Mouse (Mus musculus): ENCODE results near the gene Slc37a1. TPM values are rescaled to one million over a fixed set of nuclear protein-coding genes. Genes with fewer than 3 reads are reported as not detected.
A peak's percentile ranks its signal among the peaks of the same experiment; 100 is the strongest.

The Slc37a1 gene
- polyA plus RNA-seq, 1 experiment from 2014 or later = 5.9 TPM

DNA sequence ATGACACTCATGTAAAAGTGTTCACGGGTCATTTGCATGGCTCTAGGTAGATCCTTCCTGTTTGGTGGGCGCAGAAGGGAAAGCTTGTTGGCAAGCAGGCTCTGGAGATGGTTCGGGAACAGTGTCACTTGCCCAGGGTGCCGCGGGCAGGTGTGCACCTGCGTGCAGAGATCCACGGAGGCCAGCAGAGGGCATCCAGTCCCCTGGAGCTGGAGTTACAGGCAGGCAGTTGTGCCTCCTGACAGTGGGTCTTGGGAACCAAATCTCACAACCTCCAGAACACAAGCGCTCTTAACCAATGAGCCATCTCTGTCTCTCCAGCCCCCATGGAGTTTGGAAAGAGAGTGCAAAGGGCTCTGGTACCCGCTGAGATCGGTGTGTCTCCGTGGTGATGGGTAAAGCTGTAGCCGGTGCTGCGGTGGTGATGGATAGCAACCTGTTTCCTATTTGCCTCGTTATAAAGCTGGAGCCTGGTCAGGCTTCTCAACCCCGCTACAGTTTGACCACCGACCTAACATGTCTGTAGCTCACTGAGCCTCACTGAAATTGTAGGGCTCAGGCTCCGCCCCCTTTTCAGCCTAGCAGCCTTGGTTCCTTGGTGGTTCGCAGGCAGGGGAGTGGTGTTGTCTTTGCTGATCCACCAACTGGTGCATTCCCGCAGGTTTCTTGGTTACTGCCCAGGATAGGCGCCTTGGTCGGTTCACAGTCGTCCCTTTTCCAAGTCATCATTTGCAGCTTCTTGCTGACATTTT, 31.1 kb downstream of the Slc37a1 start:
- ATAC-seq (ENCODE audit: insufficient read depth) (no peak), DNase-seq (no peak)
- no peaks in the 10 kb centered on the region for H3K4me1 ChIP-seq (ENCODE audit: insufficient read depth)
- TF ChIP-seq CTCF (IDR thresholded peaks at IDR 0.05; ENCODE audit: low read depth) = peak; percentile 51
- no peaks in the 10 kb centered on the region for H3K36me3 ChIP-seq (ENCODE audit: insufficient read depth)
- no peak overlapping the region for H3K4me3 ChIP-seq (ENCODE audit: low read depth, low read length)
- 42% methylated on average over 22 of the region's 22 CpGs for WGBS
- H3K9ac ChIP-seq = no peak overlapping the region
- H3K27me3 ChIP-seq (ENCODE audit: insufficient read depth, low read length) = no peaks in the 10 kb centered on the region
- no peaks in the 10 kb centered on the region for H3K9me3 ChIP-seq (ENCODE audit: low read depth, low read length)
- H3K4me2 ChIP-seq = no peak overlapping the region
- no peak overlapping the region for H3K27ac ChIP-seq (ENCODE audit: low read depth)

- Histone ChIP-seq H3K27me3 (ENCODE audit: insufficient read depth, low read length) (no peaks in the 10 kb centered on the region), H3K4me1 (ENCODE audit: insufficient read depth) (no peaks in the 10 kb centered on the region), H3K9ac (no peak overlapping the region), H3K4me2 (no peak overlapping the region), H3K4me3 (ENCODE audit: low read depth, low read length) (no peak overlapping the region), H3K27ac (ENCODE audit: low read depth) (no peak overlapping the region), H3K36me3 (ENCODE audit: insufficient read depth) (no peaks in the 10 kb centered on the region), H3K9me3 (ENCODE audit: low read depth, low read length) (no peaks in the 10 kb centered on the region)
- WGBS = 75% methylated on average over 19 of the region's 19 CpGs
- DNase-seq (no peak), ATAC-seq (ENCODE audit: insufficient read depth) (no peak)
- no peak for TF ChIP-seq CTCF (IDR thresholded peaks at IDR 0.05; ENCODE audit: low read depth)
These were observed 32.5 kb downstream of the Slc37a1 start for GRCm38 (mm10) chr17:31318906-31319767.

DNA sequence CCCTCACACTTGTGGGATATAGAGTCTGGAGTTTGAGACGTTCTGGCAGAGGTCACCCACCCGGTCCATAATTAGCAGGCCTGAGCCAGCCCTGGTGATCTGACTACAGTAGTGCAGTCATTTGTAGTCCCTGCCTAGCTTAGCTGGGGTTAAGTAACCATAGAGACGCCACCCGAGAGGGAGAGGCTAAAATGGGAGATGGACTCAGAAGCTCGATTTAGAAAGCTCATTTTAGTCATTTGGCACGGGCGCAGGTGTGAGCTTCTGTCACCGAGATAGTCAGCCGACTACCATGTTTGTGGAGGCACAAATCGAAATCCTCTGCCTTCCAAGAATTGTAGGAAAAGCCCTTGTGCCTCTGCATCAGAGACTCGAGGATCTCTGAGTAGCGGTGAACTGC, 34.8 kb downstream of the Slc37a1 start:
- ATAC-seq (ENCODE audit: insufficient read depth) = no peak
- no peak for DNase-seq
- H3K36me3 ChIP-seq (ENCODE audit: insufficient read depth) = no peaks in the 10 kb centered on the region
- no peaks in the 10 kb centered on the region for H3K9me3 ChIP-seq (ENCODE audit: low read depth, low read length)
- no peak overlapping the region for H3K27ac ChIP-seq (ENCODE audit: low read depth)
- H3K27me3 ChIP-seq (ENCODE audit: insufficient read depth, low read length) = no peaks in the 10 kb centered on the region
- 72% methylated on average over 12 of the region's 12 CpGs for WGBS
- no peak for TF ChIP-seq CTCF (IDR thresholded peaks at IDR 0.05; ENCODE audit: low read depth)
- H3K4me1 ChIP-seq (ENCODE audit: insufficient read depth) = no peaks in the 10 kb centered on the region
- H3K4me3 ChIP-seq (ENCODE audit: low read depth, low read length) = no peak overlapping the region
- no peak overlapping the region for H3K9ac ChIP-seq
- H3K4me2 ChIP-seq = no peak overlapping the region

- H3K4me3 ChIP-seq (ENCODE audit: low read depth, low read length) = no peak overlapping the region
- no peaks in the 10 kb centered on the region for H3K36me3 ChIP-seq (ENCODE audit: insufficient read depth)
- no peak overlapping the region for H3K27ac ChIP-seq (ENCODE audit: low read depth)
- H3K9me3 ChIP-seq (ENCODE audit: low read depth, low read length) = no peaks in the 10 kb centered on the region
- no peak for ATAC-seq (ENCODE audit: insufficient read depth)
- no peaks in the 10 kb centered on the region for H3K27me3 ChIP-seq (ENCODE audit: insufficient read depth, low read length)
- H3K4me1 ChIP-seq (ENCODE audit: insufficient read depth) = no peaks in the 10 kb centered on the region
- no peak for DNase-seq
- no peak for TF ChIP-seq CTCF (IDR thresholded peaks at IDR 0.05; ENCODE audit: low read depth)
- WGBS = 60% methylated on average over 4 of the region's 4 CpGs
- no peak overlapping the region for H3K4me2 ChIP-seq
- H3K9ac ChIP-seq = no peak overlapping the region
These were observed 35.9 kb downstream of the Slc37a1 start for GRCm38 (mm10) chr17:31322446-31322845.

- H3K4me1 ChIP-seq (ENCODE audit: insufficient read depth) = no peaks in the 10 kb centered on the region
- DNase-seq (no peak), ATAC-seq (ENCODE audit: insufficient read depth) (no peak)
- H3K36me3 ChIP-seq (ENCODE audit: insufficient read depth) = no peaks in the 10 kb centered on the region
- H3K4me3 ChIP-seq (ENCODE audit: low read depth, low read length) = no peak overlapping the region
- 77% methylated on average over 4 of the region's 4 CpGs for WGBS
- no peak for TF ChIP-seq CTCF (IDR thresholded peaks at IDR 0.05; ENCODE audit: low read depth)
- no peaks in the 10 kb centered on the region for H3K9me3 ChIP-seq (ENCODE audit: low read depth, low read length)
- H3K9ac ChIP-seq = no peak overlapping the region
- H3K27ac ChIP-seq (ENCODE audit: low read depth) = no peak overlapping the region
- H3K27me3 ChIP-seq (ENCODE audit: insufficient read depth, low read length) = no peaks in the 10 kb centered on the region
- H3K4me2 ChIP-seq = no peak overlapping the region
These were observed 36.8 kb downstream of the Slc37a1 start for GRCm38 (mm10) chr17:31323379-31323778.

GRCm38 (mm10) chr17:31324227-31324626, 37.6 kb downstream of the Slc37a1 start:
- no peak for TF ChIP-seq CTCF (IDR thresholded peaks at IDR 0.05; ENCODE audit: low read depth)
- H3K4me1 ChIP-seq (ENCODE audit: insufficient read depth) = no peaks in the 10 kb centered on the region
- ATAC-seq (ENCODE audit: insufficient read depth) = no peak
- no peaks in the 10 kb centered on the region for H3K27me3 ChIP-seq (ENCODE audit: insufficient read depth, low read length)
- H3K4me2 ChIP-seq = no peak overlapping the region
- no peak overlapping the region for H3K27ac ChIP-seq (ENCODE audit: low read depth)
- 82% methylated on average over 8 of the region's 8 CpGs for WGBS
- DNase-seq = no peak
- no peak overlapping the region for H3K9ac ChIP-seq
- no peaks in the 10 kb centered on the region for H3K36me3 ChIP-seq (ENCODE audit: insufficient read depth)
- H3K9me3 ChIP-seq (ENCODE audit: low read depth, low read length) = no peaks in the 10 kb centered on the region
- H3K4me3 ChIP-seq (ENCODE audit: low read depth, low read length) = no peak overlapping the region

Data from lung, embryonic 14.5 days (tissue).